Mouse (Mus musculus): ENCODE measurements around the gene 2010300C02Rik. TPM values are rescaled to one million over a fixed set of nuclear protein-coding genes. Genes with fewer than 3 reads are reported as not detected.

Gene 2010300C02Rik
- polyA plus RNA-seq, 2 experiments: 3.7 to 4.1 TPM

- DNase-seq (ENCODE audit: low spot score) (no peak), ATAC-seq (ENCODE audit: low FRiP score, low read depth) (no peak)
- no peak for TF ChIP-seq POLR2A (IDR thresholded peaks at IDR 0.05; ENCODE audit: borderline replicate concordance, extremely low read depth, insufficient read depth, insufficient read length)
- H3K27me3 ChIP-seq (ENCODE audit: control insufficient read depth, insufficient read depth, low read length): no peaks in the 10 kb centered on the region
- no peaks in the 10 kb centered on the region for H3K9me3 ChIP-seq (ENCODE audit: control insufficient read depth, low read length)
- no peak overlapping the region for H3K4me3 ChIP-seq (replicated peaks; ENCODE audit: low read length)
- H3K4me2 ChIP-seq (replicated peaks; ENCODE audit: low read depth, low read length, severe bottlenecking): no peak overlapping the region
- H3K9ac ChIP-seq (ENCODE audit: low read depth, low read length, severe bottlenecking): no peak overlapping the region
- 32% methylated on average over 2 of the region's 2 CpGs for WGBS
- no peak overlapping the region for H3K27ac ChIP-seq (replicated peaks; ENCODE audit: low read depth, low read length)
- peaks cover 5% of the 10 kb centered on the region; the same call in 1 of the 2 replicates for H3K4me1 ChIP-seq (ENCODE audit: control insufficient read depth, insufficient read depth, low read length)
- no peaks in the 10 kb centered on the region for H3K36me3 ChIP-seq (ENCODE audit: control insufficient read depth, insufficient read depth, low read length)
Measured at GRCm38 (mm10) chr1:37636169-37636568, 83.7 kb downstream of the 2010300C02Rik start.

DNA sequence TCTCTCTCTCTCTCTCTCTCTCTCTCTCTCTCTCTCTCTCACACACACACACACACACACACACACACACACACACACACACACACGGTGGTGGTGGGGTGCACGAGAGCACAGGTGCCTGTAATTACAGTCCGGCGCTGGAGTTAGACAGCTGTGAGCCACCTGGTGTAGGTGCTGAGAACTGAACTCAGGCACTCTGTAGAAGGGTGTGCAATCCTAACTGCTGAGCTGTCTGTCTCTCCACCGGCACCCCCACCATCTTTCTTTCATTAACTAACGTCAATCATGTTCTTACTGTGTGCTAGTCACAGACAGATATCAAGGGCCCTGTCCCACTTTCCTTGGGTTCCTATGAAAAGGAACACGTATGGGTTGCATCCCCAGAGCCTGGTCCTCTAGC lies 84.2 kb downstream of the 2010300C02Rik start:
- H3K4me2 ChIP-seq (replicated peaks; ENCODE audit: low read depth, low read length, severe bottlenecking): no peak overlapping the region
- H3K27me3 ChIP-seq (ENCODE audit: control insufficient read depth, insufficient read depth, low read length): no peaks in the 10 kb centered on the region
- no peak overlapping the region for H3K27ac ChIP-seq (replicated peaks; ENCODE audit: low read depth, low read length)
- WGBS: 41% methylated on average over 7 of the region's 7 CpGs
- no peaks in the 10 kb centered on the region for H3K36me3 ChIP-seq (ENCODE audit: control insufficient read depth, insufficient read depth, low read length)
- H3K4me1 ChIP-seq (ENCODE audit: control insufficient read depth, insufficient read depth, low read length): peaks cover 5% of the 10 kb centered on the region; the same call in 1 of the 2 replicates
- no peak overlapping the region for H3K4me3 ChIP-seq (replicated peaks; ENCODE audit: low read length)
- no peak for TF ChIP-seq POLR2A (IDR thresholded peaks at IDR 0.05; ENCODE audit: borderline replicate concordance, extremely low read depth, insufficient read depth, insufficient read length)
- H3K9ac ChIP-seq (ENCODE audit: low read depth, low read length, severe bottlenecking): no peak overlapping the region
- H3K9me3 ChIP-seq (ENCODE audit: control insufficient read depth, low read length): no peaks in the 10 kb centered on the region
- no peak for ATAC-seq (ENCODE audit: low FRiP score, low read depth)
- DNase-seq (ENCODE audit: low spot score): no peak

GRCm38 (mm10) chr1:37634658-37635057 lies 85.2 kb downstream of the 2010300C02Rik start:
- DNase-seq (ENCODE audit: low spot score) (no peak), ATAC-seq (ENCODE audit: low FRiP score, low read depth) (no peak)
- Histone ChIP-seq H3K4me2 (replicated peaks; ENCODE audit: low read depth, low read length, severe bottlenecking) (no peak overlapping the region), H3K4me1 (ENCODE audit: control insufficient read depth, insufficient read depth, low read length) (peaks cover 5% of the 10 kb centered on the region; the same call in 1 of the 2 replicates), H3K9ac (ENCODE audit: low read depth, low read length, severe bottlenecking) (no peak overlapping the region), H3K27me3 (ENCODE audit: control insufficient read depth, insufficient read depth, low read length) (no peaks in the 10 kb centered on the region), H3K4me3 (replicated peaks; ENCODE audit: low read length) (no peak overlapping the region), H3K27ac (replicated peaks; ENCODE audit: low read depth, low read length) (no peak overlapping the region), H3K9me3 (ENCODE audit: control insufficient read depth, low read length) (no peaks in the 10 kb centered on the region), H3K36me3 (ENCODE audit: control insufficient read depth, insufficient read depth, low read length) (no peaks in the 10 kb centered on the region)
- no peak for TF ChIP-seq POLR2A (IDR thresholded peaks at IDR 0.05; ENCODE audit: borderline replicate concordance, extremely low read depth, insufficient read depth, insufficient read length)
- 33% methylated on average over 4 of the region's 4 CpGs for WGBS

DNA sequence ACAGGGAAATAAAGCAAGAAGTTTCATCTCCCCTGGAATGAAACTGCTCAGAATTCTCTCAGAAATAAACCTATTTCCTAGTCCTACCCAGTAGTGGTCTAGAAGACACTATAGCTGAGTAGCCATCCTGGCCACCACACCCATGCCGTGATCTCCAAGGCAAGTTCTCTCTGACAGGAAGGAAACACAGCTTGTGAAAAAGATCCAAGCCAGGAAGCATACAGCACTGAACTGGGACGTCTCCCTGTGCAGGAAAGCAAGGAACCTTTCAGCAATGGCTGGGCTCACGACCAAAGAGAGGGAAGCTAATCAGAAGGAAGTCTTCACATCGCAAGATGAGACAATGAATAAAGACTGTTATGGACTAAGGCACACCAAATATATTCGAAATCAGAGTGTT lies 86.4 kb downstream of the 2010300C02Rik start:
- no peak for DNase-seq (ENCODE audit: low spot score)
- no peak for ATAC-seq (ENCODE audit: low FRiP score, low read depth)
- H3K36me3 ChIP-seq (ENCODE audit: control insufficient read depth, insufficient read depth, low read length): no peaks in the 10 kb centered on the region
- no peaks in the 10 kb centered on the region for H3K9me3 ChIP-seq (ENCODE audit: control insufficient read depth, low read length)
- 67% methylated on average over 5 of the region's 5 CpGs for WGBS
- no peak overlapping the region for H3K9ac ChIP-seq (ENCODE audit: low read depth, low read length, severe bottlenecking)
- no peak overlapping the region for H3K27ac ChIP-seq (replicated peaks; ENCODE audit: low read depth, low read length)
- H3K4me1 ChIP-seq (ENCODE audit: control insufficient read depth, insufficient read depth, low read length): no peaks in the 10 kb centered on the region
- no peaks in the 10 kb centered on the region for H3K27me3 ChIP-seq (ENCODE audit: control insufficient read depth, insufficient read depth, low read length)
- H3K4me3 ChIP-seq (replicated peaks; ENCODE audit: low read length): no peak overlapping the region
- TF ChIP-seq POLR2A (IDR thresholded peaks at IDR 0.05; ENCODE audit: borderline replicate concordance, extremely low read depth, insufficient read depth, insufficient read length): no peak
- H3K4me2 ChIP-seq (replicated peaks; ENCODE audit: low read depth, low read length, severe bottlenecking): no peak overlapping the region

- no peaks in the 10 kb centered on the region for H3K36me3 ChIP-seq (ENCODE audit: control insufficient read depth, insufficient read depth, low read length)
- TF ChIP-seq POLR2A (IDR thresholded peaks at IDR 0.05; ENCODE audit: borderline replicate concordance, extremely low read depth, insufficient read depth, insufficient read length): no peak
- DNase-seq (ENCODE audit: low spot score): no peak
- no peaks in the 10 kb centered on the region for H3K9me3 ChIP-seq (ENCODE audit: control insufficient read depth, low read length)
- H3K27me3 ChIP-seq (ENCODE audit: control insufficient read depth, insufficient read depth, low read length): no peaks in the 10 kb centered on the region
- no peak overlapping the region for H3K9ac ChIP-seq (ENCODE audit: low read depth, low read length, severe bottlenecking)
- 81% methylated on average over 8 of the region's 8 CpGs for WGBS
- no peaks in the 10 kb centered on the region for H3K4me1 ChIP-seq (ENCODE audit: control insufficient read depth, insufficient read depth, low read length)
- H3K4me3 ChIP-seq (replicated peaks; ENCODE audit: low read length): no peak overlapping the region
- ATAC-seq (ENCODE audit: low FRiP score, low read depth): no peak
- no peak overlapping the region for H3K27ac ChIP-seq (replicated peaks; ENCODE audit: low read depth, low read length)
- H3K4me2 ChIP-seq (replicated peaks; ENCODE audit: low read depth, low read length, severe bottlenecking): no peak overlapping the region
Measured at GRCm38 (mm10) chr1:37632425-37632824, 87.5 kb downstream of the 2010300C02Rik start.

DNA sequence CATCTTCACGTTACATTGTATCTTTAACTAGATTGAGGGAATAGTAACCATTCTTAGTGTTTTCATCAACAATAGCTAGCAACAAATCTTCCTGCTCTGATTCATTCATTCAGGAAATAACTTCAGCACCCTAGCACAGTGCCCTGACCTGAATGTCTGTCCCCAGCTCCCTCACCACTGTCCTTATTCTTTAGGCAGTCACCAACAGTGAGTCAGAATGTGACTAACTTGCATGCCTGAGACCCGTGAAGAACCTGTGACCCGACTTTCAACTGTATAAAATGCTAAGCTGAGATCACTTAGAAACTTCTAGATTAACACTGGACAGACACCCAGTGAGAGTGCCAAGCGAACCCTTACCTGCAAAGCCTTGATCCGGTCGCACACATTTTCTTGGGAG lies 88.4 kb downstream of the 2010300C02Rik start:
- no peaks in the 10 kb centered on the region for H3K9me3 ChIP-seq (ENCODE audit: control insufficient read depth, low read length)
- ATAC-seq (ENCODE audit: low FRiP score, low read depth) (no peak), DNase-seq (ENCODE audit: low spot score) (no peak)
- TF ChIP-seq POLR2A (IDR thresholded peaks at IDR 0.05; ENCODE audit: borderline replicate concordance, extremely low read depth, insufficient read depth, insufficient read length): no peak
- H3K4me3 ChIP-seq (replicated peaks; ENCODE audit: low read length): no peak overlapping the region
- no peaks in the 10 kb centered on the region for H3K36me3 ChIP-seq (ENCODE audit: control insufficient read depth, insufficient read depth, low read length)
- H3K27me3 ChIP-seq (ENCODE audit: control insufficient read depth, insufficient read depth, low read length): no peaks in the 10 kb centered on the region
- no peak overlapping the region for H3K4me2 ChIP-seq (replicated peaks; ENCODE audit: low read depth, low read length, severe bottlenecking)
- no peak overlapping the region for H3K9ac ChIP-seq (ENCODE audit: low read depth, low read length, severe bottlenecking)
- 82% methylated on average over 6 of the region's 6 CpGs for WGBS
- H3K27ac ChIP-seq (replicated peaks; ENCODE audit: low read depth, low read length): no peak overlapping the region
- H3K4me1 ChIP-seq (ENCODE audit: control insufficient read depth, insufficient read depth, low read length): no peaks in the 10 kb centered on the region
